Mouse (Mus musculus): ENCODE data around the gene Tmem94.

DNA sequence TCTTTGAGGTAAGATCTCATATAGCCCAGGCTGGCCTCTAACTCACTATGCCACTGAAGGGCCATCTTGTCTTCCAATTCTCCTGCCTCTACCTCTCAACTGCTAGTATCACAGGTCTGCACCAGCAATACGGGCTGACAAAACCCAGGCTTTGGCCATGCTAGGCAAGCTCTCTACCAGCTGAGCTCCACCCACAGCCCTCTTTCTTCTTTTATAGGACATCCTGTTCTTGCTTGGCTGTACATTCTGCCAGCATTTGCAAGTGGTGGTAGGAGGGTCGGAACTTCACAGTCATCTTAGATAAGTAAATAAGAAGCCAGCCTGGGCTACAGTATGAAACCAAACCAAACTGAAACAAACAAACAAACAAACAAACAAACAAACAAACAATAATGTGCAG lies 13.5 kb upstream of the Tmem94 start:
- TF ChIP-seq POLR2A (IDR thresholded peaks at IDR 0.05; ENCODE audit: borderline replicate concordance, low read depth, low read length) (no peak), CTCF (IDR thresholded peaks at IDR 0.05; ENCODE audit: low read depth, low read length) (no peak)

All from bone marrow macrophage, adult 2 months (primary cell).